Mouse (Mus musculus) hindbrain, embryonic 12.5 days (tissue): ENCODE data around the gene Gabpb2. TPM values are rescaled to one million over a fixed set of nuclear protein-coding genes. Genes with fewer than 3 reads are reported as not detected.
A peak's percentile ranks its signal among the peaks of the same experiment; 100 is the strongest.

Experiments used
- ATAC-seq: fragments of 200-750 bp; cut with Nextera tagmentation; 2 replicates; pipeline ENCODE4 v1.8.0; 2017; ENCODE audit warnings: moderate TSS enrichment; ENCODE audit not compliant: low FRiP score
- H3K27ac ChIP-seq: fragments of 300-500 bp; sonication (generic); 2 replicates; pipeline ENCODE4 v1.5.1; 2016; ENCODE audit warnings: mild to moderate bottlenecking
- H3K27me3 ChIP-seq: fragments of 300-500 bp; sonication (generic); 2 replicates; pipeline ENCODE4 v1.6.1; 2016; ENCODE audit warnings: mild to moderate bottlenecking
- H3K36me3 ChIP-seq: fragments of 300-500 bp; sonication (generic); 2 replicates; pipeline ENCODE4 v1.6.1; 2016; ENCODE audit warnings: mild to moderate bottlenecking
- H3K4me1 ChIP-seq: fragments of 300-500 bp; sonication (generic); 2 replicates; pipeline ENCODE4 v1.6.1; 2016
- H3K4me2 ChIP-seq: fragments of 300-500 bp; sonication (generic); replicated peaks from 2 replicates; pipeline ENCODE4 v1.6.1; 2016; ENCODE audit warnings: mild to moderate bottlenecking
- H3K4me3 ChIP-seq: fragments of 300-500 bp; sonication (generic); 2 replicates; pipeline ENCODE4 v1.5.1; 2016; ENCODE audit warnings: mild to moderate bottlenecking
- H3K9ac ChIP-seq: fragments of 300-500 bp; sonication (generic); 2 replicates; pipeline ENCODE4 v1.6.1; 2016; ENCODE audit warnings: mild to moderate bottlenecking, moderate library complexity
- H3K9me3 ChIP-seq: fragments of 300-500 bp; sonication (generic); replicated peaks from 2 replicates; pipeline ENCODE4 v1.6.1; 2016; ENCODE audit warnings: mild to moderate bottlenecking
- WGBS: fragments of 180-500 bp; shearing (Covaris S2); methylation state at CpG from one replicate; pipeline ENCODE4 v1.1.7; 2016; 5-methylcytosine and 5-hydroxymethylcytosine counted together
- polyA plus RNA-seq: library from polyadenylated mRNA; unstranded; fragments of >200 nt; fragmentation: Nextera tagmentation; extraction: Ambion mirVana; gene quantifications from 2 replicates; pipeline ENCODE4 v1.2.1, GENCODE M21; 2016

Gene Gabpb2
- polyA plus RNA-seq, result 10.1 and 10.8 TPM in 2 replicates

- Histone ChIP-seq H3K9ac (peak within 1 kb of the TSS; percentile 85), H3K27ac (peak within 1 kb of the TSS; percentile 98), H3K36me3 (peaks cover 47% of the 10 kb centered on the region), H3K4me3 (peak within 1 kb of the TSS; percentile 75), H3K4me1 (0 out of 2 replicates have a peak, but pooled peaks cover 13% of the 10 kb centered on the region), H3K4me2 (peak within 1 kb of the TSS; percentile 60), H3K9me3 (no peaks in the 10 kb centered on the region), H3K27me3 (no peaks in the 10 kb centered on the region)
- ATAC-seq, result peak; percentile 91
- under 1% methylated on average over 55 of the region's 56 CpGs for WGBS
Measured at GRCm38 (mm10) chr3:95217255-95218134, at the start of gene Gabpb2. Gene Gabpb2, minus strand, starts transcription at chr3:95217916.

- Histone ChIP-seq H3K4me1 (no peaks in the 10 kb centered on the region), H3K36me3 (peaks cover 40% of the 10 kb centered on the region), H3K4me3 (no peak overlapping the region), H3K27me3 (no peaks in the 10 kb centered on the region), H3K4me2 (no peak overlapping the region), H3K9ac (no peak overlapping the region), H3K27ac (no peak overlapping the region), H3K9me3 (no peaks in the 10 kb centered on the region)
- no peak for ATAC-seq
- WGBS, result 94% methylated on average over 3 of the region's 3 CpGs
Measured at GRCm38 (mm10) chr3:95266052-95266451, 48.3 kb upstream of the Gabpb2 start.

- no peak overlapping the region for H3K9ac ChIP-seq
- ATAC-seq, result no peak
- H3K4me1 ChIP-seq, result no peaks in the 10 kb centered on the region
- no peaks in the 10 kb centered on the region for H3K9me3 ChIP-seq
- peaks cover 50% of the 10 kb centered on the region for H3K36me3 ChIP-seq
- H3K27ac ChIP-seq, result no peak overlapping the region
- no peak overlapping the region for H3K4me3 ChIP-seq
- no peaks in the 10 kb centered on the region for H3K27me3 ChIP-seq
- no peak overlapping the region for H3K4me2 ChIP-seq
- WGBS, result 79% methylated on average over 1 of the region's 1 CpGs
Measured at GRCm38 (mm10) chr3:95264724-95265123, 47.0 kb upstream of the Gabpb2 start.

GRCm38 (mm10) chr3:95263089-95263739 is 45.5 kb upstream of the Gabpb2 start:
- 50% methylated on average over 11 of the region's 11 CpGs for WGBS
- H3K36me3 ChIP-seq, result peaks cover 63% of the 10 kb centered on the region
- no peak overlapping the region for H3K4me2 ChIP-seq
- ATAC-seq, result no peak; the same call in 1 of the 2 replicates
- no peaks in the 10 kb centered on the region for H3K9me3 ChIP-seq
- no peak overlapping the region for H3K27ac ChIP-seq
- H3K9ac ChIP-seq, result no peak overlapping the region
- H3K4me1 ChIP-seq, result no peaks in the 10 kb centered on the region
- no peak overlapping the region for H3K4me3 ChIP-seq
- H3K27me3 ChIP-seq, result no peaks in the 10 kb centered on the region

- Histone ChIP-seq H3K4me1 (no peaks in the 10 kb centered on the region), H3K27ac (no peak overlapping the region), H3K9ac (no peak overlapping the region), H3K27me3 (no peaks in the 10 kb centered on the region), H3K9me3 (no peaks in the 10 kb centered on the region), H3K4me3 (no peak overlapping the region), H3K4me2 (no peak overlapping the region), H3K36me3 (peaks cover 64% of the 10 kb centered on the region)
- 89% methylated on average over 4 of the region's 4 CpGs for WGBS
- ATAC-seq, result no peak
Measured at GRCm38 (mm10) chr3:95261975-95262374, 44.3 kb upstream of the Gabpb2 start.

- no peak for ATAC-seq
- no peak overlapping the region for H3K27ac ChIP-seq
- H3K4me2 ChIP-seq, result no peak overlapping the region
- H3K36me3 ChIP-seq, result peaks cover 86% of the 10 kb centered on the region
- no peak overlapping the region for H3K4me3 ChIP-seq
- no peaks in the 10 kb centered on the region for H3K9me3 ChIP-seq
- no peaks in the 10 kb centered on the region for H3K4me1 ChIP-seq
- no peak overlapping the region for H3K9ac ChIP-seq
- H3K27me3 ChIP-seq, result no peaks in the 10 kb centered on the region
- WGBS, result 87% methylated on average over 5 of the region's 5 CpGs
Measured at GRCm38 (mm10) chr3:95256931-95257330, 39.2 kb upstream of the Gabpb2 start.

- ATAC-seq, result no peak
- no peak within 1 kb of the TSS for H3K4me2 ChIP-seq
- no peaks in the 10 kb centered on the region for H3K27me3 ChIP-seq
- no peak within 1 kb of the TSS for H3K9ac ChIP-seq
- H3K4me3 ChIP-seq, result no peak within 1 kb of the TSS
- H3K27ac ChIP-seq, result no peak within 1 kb of the TSS
- H3K9me3 ChIP-seq, result no peaks in the 10 kb centered on the region
- H3K4me1 ChIP-seq, result no peaks in the 10 kb centered on the region
- H3K36me3 ChIP-seq, result peaks cover 40% of the 10 kb centered on the region
- WGBS, result 62% methylated on average over 7 of the region's 7 CpGs
Measured at GRCm38 (mm10) chr3:95250783-95251424, 33.2 kb upstream of the Gabpb2 start, which contains the start of gene Bnipl. Gene Bnipl, minus strand, starts transcription at chr3:95251193.

- Histone ChIP-seq H3K27ac (no peak overlapping the region), H3K4me2 (no peak overlapping the region), H3K36me3 (peaks cover 39% of the 10 kb centered on the region), H3K4me3 (no peak overlapping the region), H3K9ac (no peak overlapping the region), H3K9me3 (no peaks in the 10 kb centered on the region), H3K27me3 (no peaks in the 10 kb centered on the region), H3K4me1 (no peaks in the 10 kb centered on the region)
- no peak for ATAC-seq
- 80% methylated on average over 5 of the region's 5 CpGs for WGBS
Measured at GRCm38 (mm10) chr3:95250361-95250760, 32.6 kb upstream of the Gabpb2 start.

GRCm38 (mm10) chr3:95247660-95248336 is 30.1 kb upstream of the Gabpb2 start:
- Histone ChIP-seq H3K9ac (no peak overlapping the region), H3K27ac (no peak overlapping the region), H3K4me1 (no peaks in the 10 kb centered on the region), H3K9me3 (no peaks in the 10 kb centered on the region), H3K27me3 (no peaks in the 10 kb centered on the region), H3K4me3 (no peak overlapping the region), H3K4me2 (no peak overlapping the region), H3K36me3 (peaks cover 20% of the 10 kb centered on the region)
- no peak for ATAC-seq
- 73% methylated on average over 1 of the region's 1 CpGs for WGBS

- Histone ChIP-seq H3K9me3 (no peaks in the 10 kb centered on the region), H3K4me1 (no peaks in the 10 kb centered on the region), H3K36me3 (peaks cover 11% of the 10 kb centered on the region; the same call in 1 of the 2 replicates), H3K4me2 (no peak overlapping the region), H3K9ac (no peak overlapping the region), H3K27ac (no peak overlapping the region), H3K27me3 (no peaks in the 10 kb centered on the region), H3K4me3 (no peak overlapping the region)
- ATAC-seq, result no peak
- WGBS, result 88% methylated on average over 5 of the region's 5 CpGs
Measured at GRCm38 (mm10) chr3:95246465-95247231, 28.9 kb upstream of the Gabpb2 start.

- Histone ChIP-seq H3K4me1 (no peaks in the 10 kb centered on the region), H3K27ac (no peak overlapping the region), H3K4me2 (no peak overlapping the region), H3K4me3 (no peak overlapping the region), H3K36me3 (peaks cover 13% of the 10 kb centered on the region; the same call in 1 of the 2 replicates), H3K9me3 (no peaks in the 10 kb centered on the region), H3K9ac (no peak overlapping the region), H3K27me3 (no peaks in the 10 kb centered on the region)
- 92% methylated on average over 2 of the region's 2 CpGs for WGBS
- ATAC-seq, result no peak
Measured at GRCm38 (mm10) chr3:95243086-95243485, 25.4 kb upstream of the Gabpb2 start.
